Mouse (Mus musculus) bone marrow, adult 2 months (tissue): ENCODE results near the gene Entpd8.

Experiments used
- CTCF ChIP-seq: fragments of 200-500 bp; IDR thresholded peaks from 2 replicates; pipeline ENCODE4 v1.5.1; 2011; ENCODE audit warnings: low read length, control low read depth; ENCODE audit not compliant: control insufficient read depth, insufficient read depth
- POLR2A ChIP-seq: fragments of 200-500 bp; IDR thresholded peaks from 2 replicates; pipeline ENCODE4 v1.6.1; 2011; ENCODE audit warnings: low read depth, mild to moderate bottlenecking, control low read depth, low read length, borderline replicate concordance; ENCODE audit not compliant: control insufficient read depth

DNA sequence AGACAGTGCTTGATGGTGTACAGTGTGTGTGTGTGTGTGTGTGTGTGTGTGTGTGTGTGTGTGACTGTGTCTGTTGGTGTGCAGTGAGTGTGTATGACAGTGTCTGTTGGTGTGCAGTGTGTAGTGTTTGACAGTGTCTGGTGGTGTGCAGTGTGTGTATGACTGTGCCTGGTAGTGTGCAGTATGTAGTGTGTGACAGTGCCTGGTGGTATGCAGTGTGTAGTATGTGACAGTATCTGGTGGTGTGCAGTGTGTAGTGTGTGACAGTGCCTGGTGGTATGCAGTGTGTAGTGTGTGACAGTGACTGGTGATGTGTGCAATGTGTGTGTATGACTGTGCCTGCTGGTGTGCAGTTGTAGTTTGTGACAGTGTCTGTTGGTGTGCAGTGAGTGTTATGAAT, 29.4 kb downstream of the Entpd8 start:
- TF ChIP-seq CTCF (no peak), POLR2A (no peak)
